Mouse (Mus musculus) MEL (cell line): ENCODE measurements around the gene Klhl26. TPM values are rescaled to one million over a fixed set of nuclear protein-coding genes. Genes with fewer than 3 reads are reported as not detected.

Experiments
- DNase-seq: peaks from one replicate; pipeline ENCODE4 v3.0.0; 2011; ENCODE audit warnings: low read depth, low spot score
- H3K27ac ChIP-seq: 2 replicates; pipeline ENCODE4 v1.5.1; 2012; ENCODE audit warnings: low read depth, mild to moderate bottlenecking, control low read depth, low read length, moderate library complexity; ENCODE audit not compliant: control insufficient read depth
- H3K27me3 ChIP-seq, 2 experiments: fragments of 150-350 bp in 1 of 2; sonication (generic) in 1 of 2; 2 replicates each; pipeline ENCODE4 v1.6.1; 2012; ENCODE audit warnings: low read length in 2 of 2, mild to moderate bottlenecking in 2 of 2, improper control_type of control experiment in 1 of 2, moderate library complexity in 1 of 2; ENCODE audit not compliant: insufficient read depth in 2 of 2, control insufficient read depth in 1 of 2
- H3K36me3 ChIP-seq, 2 experiments: 2 replicates each; pipeline ENCODE4 v1.6.1; 2012 to 2014; ENCODE audit warnings: low read length in 2 of 2, improper control_type of control experiment in 1 of 2, inconsistent platforms in 1 of 2, mild to moderate bottlenecking in 1 of 2; ENCODE audit not compliant: insufficient read depth in 2 of 2, control insufficient read depth in 1 of 2
- H3K4me1 ChIP-seq, 2 experiments: fragments of 150-350 bp in 1 of 2; sonication (generic) in 1 of 2; 2 replicates each; pipeline ENCODE4 v1.6.1; 2012; ENCODE audit warnings: low read length in 2 of 2, improper control_type of control experiment in 1 of 2, mild to moderate bottlenecking in 1 of 2; ENCODE audit not compliant: insufficient read depth in 2 of 2, control insufficient read depth in 1 of 2
- H3K4me3 ChIP-seq, 2 experiments: fragments of 150-350 bp in 1 of 2; sonication (generic) in 1 of 2; 2 replicates each; pipeline ENCODE4 v1.5.1; 2012; ENCODE audit warnings: low read depth in 2 of 2, low read length in 2 of 2, mild to moderate bottlenecking in 2 of 2, moderate library complexity in 2 of 2, control low read depth in 1 of 2, improper control_type of control experiment in 1 of 2; ENCODE audit not compliant: control insufficient read depth in 1 of 2, insufficient read depth in 1 of 2
- H3K79me2 ChIP-seq: 2 replicates; pipeline ENCODE4 v1.6.1; 2012; ENCODE audit warnings: mild to moderate bottlenecking, low read length, moderate library complexity; ENCODE audit not compliant: control insufficient read depth, poor library complexity, insufficient read depth
- H3K9ac ChIP-seq: 2 replicates; pipeline ENCODE4 v1.6.1; 2012; ENCODE audit warnings: low read depth, mild to moderate bottlenecking, control low read depth, low read length, moderate library complexity; ENCODE audit not compliant: control insufficient read depth, poor library complexity, severe bottlenecking
- H3K9me3 ChIP-seq: fragments of 150-350 bp; sonication (generic); replicated peaks from 2 replicates; pipeline ENCODE4 v1.6.1; 2012; ENCODE audit warnings: mild to moderate bottlenecking, low read length, improper control_type of control experiment, moderate library complexity; ENCODE audit not compliant: insufficient read depth
- BHLHE40 ChIP-seq: IDR thresholded peaks from 2 replicates; pipeline ENCODE4 v1.6.1; 2012; ENCODE audit warnings: low read depth, mild to moderate bottlenecking, inconsistent platforms, low read length, improper control_type of control experiment, borderline replicate concordance
- CHD2 ChIP-seq: IDR thresholded peaks from 2 replicates; pipeline ENCODE4 v1.6.1; 2011; ENCODE audit warnings: low read length, improper control_type of control experiment
- E2F4 ChIP-seq: IDR thresholded peaks from 2 replicates; pipeline ENCODE4 v1.6.1; 2011; ENCODE audit warnings: low read depth, low read length, improper control_type of control experiment, borderline replicate concordance
- EP300 ChIP-seq, 2 experiments: IDR thresholded peaks; 2 replicates each; pipeline ENCODE4 v1.6.1; 2011; ENCODE audit warnings: improper control_type of control experiment in 2 of 2, low read length in 2 of 2, low read depth in 1 of 2, mild to moderate bottlenecking in 1 of 2
- GABPA ChIP-seq: IDR thresholded peaks from 2 replicates; pipeline ENCODE4 v1.6.1; 2012; ENCODE audit warnings: low read depth, mild to moderate bottlenecking, inconsistent platforms, low read length, improper control_type of control experiment, moderate library complexity
- GATA1 ChIP-seq: IDR thresholded peaks from 2 replicates; pipeline ENCODE4 v1.6.1; 2011; ENCODE audit warnings: low read depth, low read length, improper control_type of control experiment
- KAT2A ChIP-seq: conservative IDR thresholded peaks from 2 replicates; pipeline ENCODE4 v1.6.1; 2012; ENCODE audit warnings: low read depth, low read length, improper control_type of control experiment, inconsistent platforms
- MAZ ChIP-seq: IDR thresholded peaks from 2 replicates; pipeline ENCODE4 v1.6.1; 2012; ENCODE audit warnings: low read depth, mild to moderate bottlenecking, inconsistent platforms, low read length, improper control_type of control experiment
- NRF1 ChIP-seq: IDR thresholded peaks from 2 replicates; pipeline ENCODE4 v1.6.1; 2014; ENCODE audit warnings: low read depth, mild to moderate bottlenecking, inconsistent platforms, low read length, improper control_type of control experiment, moderate library complexity; ENCODE audit not compliant: poor library complexity, insufficient read depth, severe bottlenecking
- POLR2A ChIP-seq, 2 experiments: IDR thresholded peaks; 2 replicates each; pipeline ENCODE4 v1.6.1; 2011 to 2012; ENCODE audit warnings: low read length in 2 of 2, mild to moderate bottlenecking in 2 of 2, control low read depth in 1 of 2, improper control_type of control experiment in 1 of 2, low read depth in 1 of 2, moderate library complexity in 1 of 2; ENCODE audit not compliant: control insufficient read depth in 1 of 2, insufficient read depth in 1 of 2, poor library complexity in 1 of 2
- POLR2AphosphoS5 ChIP-seq: IDR thresholded peaks from 2 replicates; pipeline ENCODE4 v1.6.1; 2012; ENCODE audit warnings: low read depth, borderline replicate concordance, mild to moderate bottlenecking, inconsistent platforms, low read length, moderate library complexity, mixed read lengths
- RAD21 ChIP-seq: IDR thresholded peaks from 2 replicates; pipeline ENCODE4 v1.6.1; 2011; ENCODE audit warnings: mild to moderate bottlenecking, low read depth, low read length, improper control_type of control experiment
- RCOR1 ChIP-seq: IDR thresholded peaks from 2 replicates; pipeline ENCODE4 v1.6.1; 2012; ENCODE audit warnings: low read depth, mild to moderate bottlenecking, inconsistent platforms, low read length, improper control_type of control experiment
- SMC3 ChIP-seq: IDR thresholded peaks from 2 replicates; pipeline ENCODE4 v1.6.1; 2011; ENCODE audit warnings: low read depth, low read length, improper control_type of control experiment
- TAL1 ChIP-seq: IDR thresholded peaks from 2 replicates; pipeline ENCODE4 v1.6.1; 2012; ENCODE audit warnings: mild to moderate bottlenecking, inconsistent platforms, low read length, moderate library complexity, mixed read lengths
- TBP ChIP-seq: IDR thresholded peaks from 2 replicates; pipeline ENCODE4 v1.8.0; 2011; ENCODE audit warnings: low read depth, low read length, improper control_type of control experiment
- USF1 ChIP-seq: IDR thresholded peaks from 2 replicates; pipeline ENCODE4 v1.6.1; 2014; ENCODE audit warnings: low read depth, mild to moderate bottlenecking, inconsistent platforms, low read length, improper control_type of control experiment, moderate library complexity
- USF2 ChIP-seq, 2 experiments: IDR thresholded peaks; 2 replicates each; pipeline ENCODE4 v1.6.1; 2011 to 2012; ENCODE audit warnings: improper control_type of control experiment in 2 of 2, low read length in 2 of 2, borderline replicate concordance in 1 of 2, inconsistent platforms in 1 of 2, low read depth in 1 of 2, mild to moderate bottlenecking in 1 of 2; ENCODE audit not compliant: insufficient read depth in 1 of 2
- ZC3H11A ChIP-seq: IDR thresholded peaks from 2 replicates; pipeline ENCODE4 v1.6.1; 2012; ENCODE audit warnings: low read depth, mild to moderate bottlenecking, inconsistent platforms, low read length, improper control_type of control experiment
- ZKSCAN1 ChIP-seq: IDR thresholded peaks from 2 replicates; pipeline ENCODE4 v1.6.1; 2012; ENCODE audit warnings: low read depth, mild to moderate bottlenecking, inconsistent platforms, low read length, improper control_type of control experiment, moderate library complexity
- ZNF384 ChIP-seq: IDR thresholded peaks from 2 replicates; pipeline ENCODE4 v1.6.1; 2012; ENCODE audit warnings: low read depth, mild to moderate bottlenecking, inconsistent platforms, low read length, improper control_type of control experiment
- polyA plus RNA-seq, 2 experiments: library from polyadenylated mRNA; stranded (reverse) in 1 of 2; unstranded in 1 of 2; fragments of >175 nt in 1 of 2; fragments of >200 nt in 1 of 2; gene quantifications; 2 replicates each; pipeline versions ENCODE4 v1.2.1 to v1.2.4; 2012; ENCODE audit warnings: low replicate concordance in 2 of 2, low read depth in 1 of 2; ENCODE audit not compliant: insufficient read length in 2 of 2, insufficient read depth in 1 of 2, missing spikeins in 1 of 2
- total RNA-seq: library from RNA; depleted of rRNA; stranded (reverse); fragments of 300-350 nt; gene quantifications from 2 replicates; pipeline ENCODE4 v1.2.3, GENCODE M21; 2012

Klhl26 gene
- total and polyA plus RNA-seq, 3 experiments: 8.0 to 11.4 TPM; not detected in 1

GRCm38 (mm10) chr8:70461765-70462515 lies 14.8 kb downstream of the Klhl26 start:
- H3K79me2 ChIP-seq: no peaks in the 10 kb centered on the region
- H3K27ac ChIP-seq: no peak overlapping the region
- TF ChIP-seq NRF1: no peak
- TF ChIP-seq POLR2AphosphoS5: no peak
- TF ChIP-seq RCOR1: no peak
- no peak for TF ChIP-seq POLR2A (IDR thresholded peaks at IDR 0.05; ENCODE audit: control insufficient read depth in 1 of 2, insufficient read depth in 1 of 2, low read depth in 1 of 2, low read length in 2 of 2, poor library complexity in 1 of 2)
- no peak for TF ChIP-seq EP300 (IDR thresholded peaks at IDR 0.05; ENCODE audit: low read depth in 1 of 2, low read length in 2 of 2)
- no peak for TF ChIP-seq MAZ
- TF ChIP-seq TBP: no peak
- TF ChIP-seq USF1: no peak
- no peak for TF ChIP-seq GATA1
- no peak for TF ChIP-seq SMC3
- TF ChIP-seq KAT2A: no peak
- TF ChIP-seq ZNF384: no peak
- TF ChIP-seq CHD2: no peak
- TF ChIP-seq TAL1: no peak
- TF ChIP-seq BHLHE40: no peak
- no peak for TF ChIP-seq ZC3H11A
- TF ChIP-seq ZKSCAN1: no peak
- no peak for TF ChIP-seq USF2 (IDR thresholded peaks at IDR 0.05; ENCODE audit: borderline replicate concordance in 1 of 2, insufficient read depth in 1 of 2, low read depth in 1 of 2, low read length in 2 of 2)
- no peak for TF ChIP-seq E2F4
- H3K9me3 ChIP-seq: no peaks in the 10 kb centered on the region
- no peak for DNase-seq
- H3K4me1 ChIP-seq: no peaks in the 10 kb centered on the region
- H3K4me3 ChIP-seq: no peak overlapping the region
- H3K9ac ChIP-seq: no peak overlapping the region
- H3K36me3 ChIP-seq: no peaks in the 10 kb centered on the region; a peak in 1 of 4 replicates
- H3K27me3 ChIP-seq: no peaks in the 10 kb centered on the region

GRCm38 (mm10) chr8:70460606-70461005 lies 16.2 kb downstream of the Klhl26 start:
- no peaks in the 10 kb centered on the region for H3K4me1 ChIP-seq
- no peak for DNase-seq
- no peak overlapping the region for H3K9ac ChIP-seq
- H3K4me3 ChIP-seq: no peak overlapping the region
- no peaks in the 10 kb centered on the region for H3K79me2 ChIP-seq
- no peaks in the 10 kb centered on the region for H3K27me3 ChIP-seq
- TF ChIP-seq GABPA (no peak), RAD21 (no peak)
- no peaks in the 10 kb centered on the region; a peak in 1 of 4 replicates for H3K36me3 ChIP-seq
- no peaks in the 10 kb centered on the region for H3K9me3 ChIP-seq
- H3K27ac ChIP-seq: no peak overlapping the region
